Mouse (Mus musculus) lung, embryonic 15.5 days (tissue): ENCODE results near the gene Kank1. TPM values are rescaled to one million over a fixed set of nuclear protein-coding genes. Genes with fewer than 3 reads are reported as not detected.

Experiments
- ATAC-seq: fragments of 200-750 bp; cut with Nextera tagmentation; 2 replicates; pipeline ENCODE4 v1.8.0; 2017; ENCODE audit warnings: moderate number of reproducible peaks, borderline replicate concordance; ENCODE audit not compliant: low FRiP score, low TSS enrichment; ENCODE audit errors: extremely low read depth
- H3K27ac ChIP-seq: fragments of 300-500 bp; sonication (generic); 2 replicates; pipeline ENCODE4 v1.5.1; 2015; ENCODE audit warnings: moderate library complexity, mild to moderate bottlenecking, inconsistent platforms
- H3K27me3 ChIP-seq: fragments of 300-500 bp; sonication (generic); 2 replicates; pipeline ENCODE4 v1.6.1; 2015; ENCODE audit warnings: inconsistent platforms
- H3K36me3 ChIP-seq: fragments of 300-500 bp; sonication (generic); 2 replicates; pipeline ENCODE4 v1.6.1; 2015; ENCODE audit warnings: inconsistent platforms
- H3K4me1 ChIP-seq: fragments of 300-500 bp; sonication (generic); 2 replicates; pipeline ENCODE4 v1.6.1; 2015; ENCODE audit warnings: inconsistent platforms
- H3K4me2 ChIP-seq: fragments of 300-500 bp; sonication (generic); 2 replicates; pipeline ENCODE4 v1.6.1; 2015; ENCODE audit warnings: inconsistent platforms, mild to moderate bottlenecking, moderate library complexity
- H3K4me3 ChIP-seq: fragments of 300-500 bp; sonication (generic); 2 replicates; pipeline ENCODE4 v1.5.1; 2015; ENCODE audit warnings: mild to moderate bottlenecking, inconsistent platforms
- H3K9ac ChIP-seq: fragments of 300-500 bp; sonication (generic); 2 replicates; pipeline ENCODE4 v1.6.1; 2015; ENCODE audit warnings: inconsistent platforms
- H3K9me3 ChIP-seq: fragments of 300-500 bp; sonication (generic); 2 replicates; pipeline ENCODE4 v1.6.1; 2016; ENCODE audit warnings: inconsistent platforms
- WGBS: fragments of 180-500 bp; shearing (Covaris S2); methylation state at CpG from one replicate; pipeline ENCODE4 v1.1.7; 2015; 5-methylcytosine and 5-hydroxymethylcytosine counted together
- polyA plus RNA-seq: library from polyadenylated mRNA; unstranded; fragments of >200 nt; fragmentation: Nextera tagmentation; extraction: Ambion mirVana; gene quantifications from 2 replicates; pipeline ENCODE4 v1.2.1, GENCODE M21; 2015

Kank1 gene
- polyA plus RNA-seq, 1 experiment from 2014 or later = 18.6 TPM

GRCm38 (mm10) chr19:25253628-25254027, 16.9 kb downstream of the Kank1 start:
- ATAC-seq = no peak
- Histone ChIP-seq H3K27me3 (no peaks in the 10 kb centered on the region), H3K36me3 (no peaks in the 10 kb centered on the region), H3K4me3 (no peak overlapping the region), H3K9me3 (no peaks in the 10 kb centered on the region), H3K4me2 (no peak overlapping the region), H3K27ac (no peak overlapping the region), H3K9ac (no peak overlapping the region), H3K4me1 (peaks cover 2% of the 10 kb centered on the region; the same call in 1 of the 2 replicates)
- 91% methylated on average over 3 of the region's 3 CpGs for WGBS

- no peaks in the 10 kb centered on the region for H3K4me1 ChIP-seq
- WGBS = 78% methylated on average over 6 of the region's 6 CpGs
- no peak overlapping the region for H3K27ac ChIP-seq
- ATAC-seq = no peak
- no peaks in the 10 kb centered on the region for H3K9me3 ChIP-seq
- H3K27me3 ChIP-seq = no peaks in the 10 kb centered on the region
- no peaks in the 10 kb centered on the region for H3K36me3 ChIP-seq
- H3K4me3 ChIP-seq = no peak overlapping the region
- no peak overlapping the region for H3K4me2 ChIP-seq
- H3K9ac ChIP-seq = no peak overlapping the region
Measured at GRCm38 (mm10) chr19:25258321-25258720, 21.5 kb downstream of the Kank1 start.

- Histone ChIP-seq H3K4me1 (peaks cover 18% of the 10 kb centered on the region), H3K36me3 (no peaks in the 10 kb centered on the region), H3K9me3 (no peaks in the 10 kb centered on the region), H3K27ac (no peak overlapping the region), H3K4me3 (no peak overlapping the region), H3K4me2 (no peak overlapping the region), H3K27me3 (no peaks in the 10 kb centered on the region), H3K9ac (no peak overlapping the region)
- no peak for ATAC-seq
- 50% methylated on average over 9 of the region's 9 CpGs for WGBS
Measured at GRCm38 (mm10) chr19:25266181-25266580, 29.4 kb downstream of the Kank1 start.

GRCm38 (mm10) chr19:25267247-25267646, 30.5 kb downstream of the Kank1 start:
- Histone ChIP-seq H3K4me3 (no peak overlapping the region), H3K9me3 (no peaks in the 10 kb centered on the region), H3K4me2 (no peak overlapping the region), H3K9ac (no peak overlapping the region), H3K27ac (no peak overlapping the region), H3K4me1 (peaks cover 18% of the 10 kb centered on the region), H3K36me3 (no peaks in the 10 kb centered on the region), H3K27me3 (no peaks in the 10 kb centered on the region)
- no peak for ATAC-seq
- 31% methylated on average over 6 of the region's 6 CpGs for WGBS

GRCm38 (mm10) chr19:25268532-25268931, 31.8 kb downstream of the Kank1 start:
- Histone ChIP-seq H3K4me1 (peaks cover 18% of the 10 kb centered on the region), H3K4me2 (no peak overlapping the region)
- ATAC-seq = no peak

GRCm38 (mm10) chr19:25271591-25271990, 34.8 kb downstream of the Kank1 start:
- WGBS = 57% methylated on average over 9 of the region's 9 CpGs
- Histone ChIP-seq H3K9me3 (no peaks in the 10 kb centered on the region), H3K4me1 (peaks cover 18% of the 10 kb centered on the region), H3K27ac (no peak overlapping the region), H3K4me2 (no peak overlapping the region), H3K4me3 (no peak overlapping the region), H3K9ac (no peak overlapping the region), H3K27me3 (no peaks in the 10 kb centered on the region), H3K36me3 (no peaks in the 10 kb centered on the region)
- no peak for ATAC-seq

More at GRCm38 (mm10) chr19:25268532-25268931, 31.8 kb downstream of the Kank1 start:
- Histone ChIP-seq H3K4me3 (no peak overlapping the region), H3K9me3 (no peaks in the 10 kb centered on the region), H3K27me3 (no peaks in the 10 kb centered on the region), H3K36me3 (no peaks in the 10 kb centered on the region), H3K9ac (no peak overlapping the region), H3K27ac (no peak overlapping the region)
- 61% methylated on average over 6 of the region's 6 CpGs for WGBS

- Histone ChIP-seq H3K4me3 (no peak overlapping the region), H3K27ac (no peak overlapping the region), H3K9me3 (no peaks in the 10 kb centered on the region), H3K4me2 (no peak overlapping the region), H3K36me3 (no peaks in the 10 kb centered on the region), H3K4me1 (peaks cover 17% of the 10 kb centered on the region; the same call in 1 of the 2 replicates), H3K9ac (no peak overlapping the region), H3K27me3 (no peaks in the 10 kb centered on the region)
- no peak for ATAC-seq
Measured at GRCm38 (mm10) chr19:25273179-25273578, 36.4 kb downstream of the Kank1 start.

GRCm38 (mm10) chr19:25276600-25277395, 40.0 kb downstream of the Kank1 start:
- Histone ChIP-seq H3K4me3 (no peak overlapping the region), H3K27ac (0 out of 2 replicates have a peak overlapping the region, but pooled peaks have one; percentile 19), H3K4me2 (no peak overlapping the region), H3K9ac (no peak overlapping the region), H3K4me1 (peaks cover 15% of the 10 kb centered on the region; the same call in 1 of the 2 replicates), H3K36me3 (no peaks in the 10 kb centered on the region), H3K27me3 (no peaks in the 10 kb centered on the region), H3K9me3 (no peaks in the 10 kb centered on the region)
- ATAC-seq = no peak
- 82% methylated on average over 15 of the region's 15 CpGs for WGBS

GRCm38 (mm10) chr19:25277761-25278160, 41.0 kb downstream of the Kank1 start:
- Histone ChIP-seq H3K4me1 (peaks cover 15% of the 10 kb centered on the region; the same call in 1 of the 2 replicates), H3K27me3 (no peaks in the 10 kb centered on the region), H3K9ac (no peak overlapping the region), H3K36me3 (no peaks in the 10 kb centered on the region), H3K4me3 (no peak overlapping the region), H3K4me2 (no peak overlapping the region), H3K27ac (no peak overlapping the region), H3K9me3 (no peaks in the 10 kb centered on the region)
- ATAC-seq = peak; percentile 79
- 36% methylated on average over 5 of the region's 5 CpGs for WGBS

GRCm38 (mm10) chr19:25279603-25280002, 42.8 kb downstream of the Kank1 start:
- WGBS = 74% methylated on average over 5 of the region's 5 CpGs
- Histone ChIP-seq H3K36me3 (no peaks in the 10 kb centered on the region), H3K9me3 (no peaks in the 10 kb centered on the region), H3K9ac (no peak overlapping the region), H3K4me1 (peaks cover 15% of the 10 kb centered on the region; the same call in 1 of the 2 replicates), H3K27me3 (no peaks in the 10 kb centered on the region), H3K4me3 (no peak overlapping the region), H3K27ac (no peak overlapping the region), H3K4me2 (no peak overlapping the region)
- no peak for ATAC-seq

- H3K27ac ChIP-seq = no peak overlapping the region
- no peaks in the 10 kb centered on the region for H3K36me3 ChIP-seq
- peaks cover 9% of the 10 kb centered on the region for H3K4me1 ChIP-seq
- no peak overlapping the region for H3K4me3 ChIP-seq
- 87% methylated on average over 2 of the region's 2 CpGs for WGBS
- ATAC-seq = no peak
- no peak overlapping the region for H3K9ac ChIP-seq
- H3K27me3 ChIP-seq = no peaks in the 10 kb centered on the region
- H3K4me2 ChIP-seq = no peak overlapping the region
- no peaks in the 10 kb centered on the region for H3K9me3 ChIP-seq
Measured at GRCm38 (mm10) chr19:25283665-25284064, 46.9 kb downstream of the Kank1 start.

- Histone ChIP-seq H3K36me3 (no peaks in the 10 kb centered on the region), H3K27ac (no peak overlapping the region)
- 37% methylated on average over 5 of the region's 5 CpGs for WGBS
Measured at GRCm38 (mm10) chr19:25285756-25286538, 49.2 kb downstream of the Kank1 start.

More at GRCm38 (mm10) chr19:25285756-25286538, 49.2 kb downstream of the Kank1 start:
- no peak for ATAC-seq
- Histone ChIP-seq H3K4me2 (no peak overlapping the region), H3K9me3 (no peaks in the 10 kb centered on the region), H3K4me1 (peaks cover 8% of the 10 kb centered on the region), H3K27me3 (no peaks in the 10 kb centered on the region), H3K9ac (no peak overlapping the region), H3K4me3 (no peak overlapping the region)
